Mouse (Mus musculus): ENCODE results near the gene Olfr845.

The Olfr845 gene

GRCm38 (mm10) chr9:19336157-19336556 is at the start of gene Olfr845:
Gene Olfr845 (plus strand): TSS chr9:19336457.
- no peak for DNase-seq

GRCm38 (mm10) chr9:19316047-19316446 is 20.2 kb upstream of the Olfr845 start, which contains the start of gene Olfr844:
Gene Olfr844 (plus strand): TSS chr9:19316347.
- no peak for DNase-seq

GRCm38 (mm10) chr9:19363905-19364304 is 27.6 kb downstream of the Olfr845 start, which contains the start of gene Olfr846:
Gene Olfr846 (minus strand): TSS chr9:19364005.
- no peak for DNase-seq

- no peak for DNase-seq
Measured at GRCm38 (mm10) chr9:19378569-19378968, 42.3 kb downstream of the Olfr845 start, which contains the start of gene Olfr847. Gene Olfr847 (minus strand): TSS chr9:19378669.
